Comparison of ENCODE assay signal across 9 mouse cellular contexts in the genomic region with DNA sequence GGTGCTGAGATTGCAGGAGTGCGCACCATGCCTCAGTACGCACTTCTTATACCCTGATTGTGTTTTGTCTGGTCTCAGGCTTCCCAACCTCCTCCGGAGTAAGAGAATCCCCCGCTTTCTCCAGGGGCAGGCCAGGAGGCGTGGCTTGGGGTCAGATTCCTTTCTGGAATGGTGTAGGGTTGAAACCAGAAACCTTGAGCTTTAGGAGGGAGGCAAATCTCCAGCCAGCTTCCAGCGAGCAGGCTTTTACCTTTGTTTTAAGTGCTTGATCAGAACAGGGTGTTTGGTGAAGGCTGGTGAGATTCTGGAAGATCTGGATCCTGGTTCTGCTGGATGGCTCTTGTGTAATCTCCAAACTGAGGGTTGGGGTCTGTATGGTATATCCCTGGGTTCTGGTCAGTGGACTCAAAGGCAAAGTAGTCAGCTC. TPM values are rescaled to one million over a fixed set of nuclear protein-coding genes. Genes with fewer than 3 reads are reported as not detected.
DNase-seq lines count a peak whose midpoint lies in the region; ATAC-seq and TF ChIP-seq lines count a peak whose summit lies in the region.
"Had no signal": no experiment of that assay in that cellular context is flagged by ENCODE, and none has a peak within 500 bp of the region (broad histone marks: within the 10 kb centered on the region; RNA-seq: fewer than 3 reads in every experiment).

No protein-coding gene starts in this region.

- H3K4me3 ChIP-seq in ES-Bruce4 (ENCODE audit: low read depth, low read length), result peak overlapping the region; percentile 45; the same call in 1 of the 2 replicates
- H3K4me3 ChIP-seq in lung, embryonic 16.5 days (ENCODE audit: low read length), result peak overlapping the region; percentile 22; the same call in 1 of the 2 replicates
- H3K4me3 ChIP-seq in stomach, embryonic 16.5 days (replicated peaks; ENCODE audit: low read length), result peak overlapping the region; percentile 28

- peak overlapping the region; percentile 10; the same call in 1 of the 2 replicates for H3K9ac ChIP-seq in ES-Bruce4 (ENCODE audit: low read depth, poor library complexity, severe bottlenecking)
- peak overlapping the region; percentile 42 for H3K9ac ChIP-seq in lung, embryonic 16.5 days (ENCODE audit: low read length)
- peak overlapping the region; percentile 57 for H3K9ac ChIP-seq in stomach, embryonic 16.5 days (ENCODE audit: low read length)

- peak; percentile 89 for ATAC-seq in lung, embryonic 16.5 days (ENCODE audit: low read depth)
- peak; percentile 77 for ATAC-seq in stomach, embryonic 16.5 days (ENCODE audit: insufficient read depth, low FRiP score)

- 8% methylated on average over 6 of the region's 6 CpGs for WGBS in lung, embryonic 16.5 days
- 10% methylated on average over 6 of the region's 6 CpGs for WGBS in stomach, embryonic 16.5 days

- H3K27me3 ChIP-seq in ES-Bruce4 (ENCODE audit: control insufficient read depth, insufficient read depth, low read length, poor library complexity, severe bottlenecking), result no peaks in the 10 kb centered on the region
- H3K27me3 ChIP-seq in lung, embryonic 16.5 days (ENCODE audit: control insufficient read depth, insufficient read depth, low read depth, low read length), result no peaks in the 10 kb centered on the region
- no peaks in the 10 kb centered on the region for H3K27me3 ChIP-seq in stomach, embryonic 16.5 days (ENCODE audit: control insufficient read depth, insufficient read depth, low read length)

- intact Hi-C loops in gastrocnemius, postnatal 14 days (cut with DNase I; ENCODE audit: low total_unique reads), result no loop called here

- H3K36me3 ChIP-seq in ES-Bruce4 (ENCODE audit: control insufficient read depth, insufficient read depth, low read length, poor library complexity, severe bottlenecking), result no peaks in the 10 kb centered on the region
- H3K36me3 ChIP-seq in lung, embryonic 16.5 days (ENCODE audit: control insufficient read depth, insufficient read depth, low read length), result no peaks in the 10 kb centered on the region
- H3K36me3 ChIP-seq in stomach, embryonic 16.5 days (ENCODE audit: control insufficient read depth, insufficient read depth, low read length), result no peaks in the 10 kb centered on the region

- peak overlapping the region; percentile 96 for H3K27ac ChIP-seq in ES-Bruce4 (ENCODE audit: insufficient read depth, low read length)
- H3K27ac ChIP-seq in lung, embryonic 16.5 days (ENCODE audit: low read length), result peak overlapping the region; percentile 85
- peak overlapping the region; percentile 83 for H3K27ac ChIP-seq in stomach, embryonic 16.5 days (ENCODE audit: low read length)

- peaks cover 3% of the 10 kb centered on the region for H3K4me1 ChIP-seq in ES-Bruce4 (ENCODE audit: control insufficient read depth, insufficient read depth, low read length)
- peaks cover 16% of the 10 kb centered on the region for H3K4me1 ChIP-seq in lung, embryonic 16.5 days (replicated peaks; ENCODE audit: control insufficient read depth, insufficient read depth, low read length)
- H3K4me1 ChIP-seq in stomach, embryonic 16.5 days (ENCODE audit: control insufficient read depth, insufficient read depth, low read length), result peaks cover 8% of the 10 kb centered on the region

- DNase-seq in R1 (ENCODE audit: low read depth, low spot score), result peak; percentile 95
- DNase-seq in gastrocnemius, postnatal 14 days, result peak; percentile 50
- DNase-seq in natural killer cell, adult 2 months (ENCODE audit: low spot score in 2 of 2), result no peak
- DNase-seq in thymus, postnatal 4 days, result no peak

- TF ChIP-seq EP300 in ES-Bruce4 (IDR thresholded peaks at IDR 0.05; ENCODE audit: insufficient read depth, low read depth, low read length), result no peak

- no peak for TF ChIP-seq POLR2A in ES-Bruce4 (IDR thresholded peaks at IDR 0.05; ENCODE audit: insufficient read depth, low read length)

- H3K4me2 ChIP-seq in lung, embryonic 16.5 days (ENCODE audit: low read depth, low read length), result peak overlapping the region; percentile 34
- peak overlapping the region; percentile 43 for H3K4me2 ChIP-seq in stomach, embryonic 16.5 days (ENCODE audit: low read depth, low read length)

- no peaks in the 10 kb centered on the region for H3K9me3 ChIP-seq in ES-Bruce4 (replicated peaks; ENCODE audit: control insufficient read depth, insufficient read depth, low read length, poor library complexity, severe bottlenecking)
- H3K9me3 ChIP-seq in lung, embryonic 16.5 days (ENCODE audit: control insufficient read depth, low read length), result no peaks in the 10 kb centered on the region
- no peaks in the 10 kb centered on the region for H3K9me3 ChIP-seq in stomach, embryonic 16.5 days (replicated peaks; ENCODE audit: control insufficient read depth, low read length)

- TF ChIP-seq CTCF in ES-Bruce4 (IDR thresholded peaks at IDR 0.05; ENCODE audit: low read depth, low read length), result no peak

RNA-seq across cellular contexts. Expression of gene Megf8, which starts 5.1 kb away (rescaled TPM):
- 22.2 and 25.7 TPM in 2 replicates for polyA plus RNA-seq in ES-Bruce4 (2011; ENCODE audit: insufficient read depth, insufficient read length, low read depth, missing spikeins)
- total RNA-seq in gastrocnemius, postnatal 14 days (2021), result 10 to 100 TPM; 18.5 to 19.7 TPM
- 11.8 and 12.1 TPM in 2 replicates for polyA plus RNA-seq in lung, embryonic 16.5 days (2015; fragmentation: Nextera tagmentation; extraction: Ambion mirVana)
- polyA plus RNA-seq in stomach, embryonic 16.5 days (2015; fragmentation: Nextera tagmentation; extraction: Ambion mirVana), result 9.5 and 10.7 TPM in 2 replicates

RNA-seq across cellular contexts. Expression of gene Tmem145, which starts 16.2 kb away (rescaled TPM):
- polyA plus RNA-seq in ES-Bruce4 (2011; ENCODE audit: insufficient read depth, insufficient read length, low read depth, missing spikeins), result 2.0 and 2.5 TPM in 2 replicates
- total RNA-seq in gastrocnemius, postnatal 14 days (2021), result not detected
- polyA plus RNA-seq in lung, embryonic 16.5 days (2015; fragmentation: Nextera tagmentation; extraction: Ambion mirVana), result 0.14 and 0.49 TPM in 2 replicates
- polyA plus RNA-seq in stomach, embryonic 16.5 days (2015; fragmentation: Nextera tagmentation; extraction: Ambion mirVana), result 0.57 and 0.66 TPM in 2 replicates
- total RNA-seq: neutrophil, adult 5-6 weeks had no signal

RNA-seq across cellular contexts. Expression of gene Prr19, which starts 20.9 kb away (rescaled TPM):
- polyA plus RNA-seq in ES-Bruce4 (2011; ENCODE audit: insufficient read depth, insufficient read length, low read depth, missing spikeins), result 1.3 and 1.6 TPM in 2 replicates
- not detected for total RNA-seq in gastrocnemius, postnatal 14 days (2021)
- 0.13 TPM in 1 of 2 replicates, not detected in the other for polyA plus RNA-seq in lung, embryonic 16.5 days (2015; fragmentation: Nextera tagmentation; extraction: Ambion mirVana)
- polyA plus RNA-seq in stomach, embryonic 16.5 days (2015; fragmentation: Nextera tagmentation; extraction: Ambion mirVana), result 0.49 and 0.57 TPM in 2 replicates
- total RNA-seq: neutrophil, adult 5-6 weeks had no signal

RNA-seq across cellular contexts. Expression of gene Pafah1b3, which starts 24.3 kb away (rescaled TPM):
- 47.8 and 55.6 TPM in 2 replicates for polyA plus RNA-seq in ES-Bruce4 (2011; ENCODE audit: insufficient read depth, insufficient read length, low read depth, missing spikeins)
- total RNA-seq in gastrocnemius, postnatal 14 days (2021), result 1 to 10 TPM; 3.0 to 4.5 TPM
- 170 and 173 TPM in 2 replicates for polyA plus RNA-seq in lung, embryonic 16.5 days (2015; fragmentation: Nextera tagmentation; extraction: Ambion mirVana)
- 186 and 209 TPM in 2 replicates for polyA plus RNA-seq in stomach, embryonic 16.5 days (2015; fragmentation: Nextera tagmentation; extraction: Ambion mirVana)

RNA-seq across cellular contexts. Expression of gene Cnfn, which starts 47.5 kb away (rescaled TPM):
- not detected in 2 replicates for polyA plus RNA-seq in ES-Bruce4 (2011; ENCODE audit: insufficient read depth, insufficient read length, low read depth, missing spikeins)
- total RNA-seq in gastrocnemius, postnatal 14 days (2021), result not detected
- polyA plus RNA-seq in lung, embryonic 16.5 days (2015; fragmentation: Nextera tagmentation; extraction: Ambion mirVana), result 0.33 and 2.9 TPM in 2 replicates
- 1,223 and 2,187 TPM in 2 replicates for polyA plus RNA-seq in stomach, embryonic 16.5 days (2015; fragmentation: Nextera tagmentation; extraction: Ambion mirVana)
- total RNA-seq: neutrophil, adult 5-6 weeks had no signal
- polyA plus RNA-seq: cortical plate, adult 2 months had no signal

Comparison
In these comparisons a context has a peak if more than half of its experiments do, and no peak if none do; other contexts are left out.
1. DNase-seq: peak in R1 (single experiment) and gastrocnemius, postnatal 14 days (single experiment); none in natural killer cell, adult 2 months (0 of 2) and thymus, postnatal 4 days (single experiment).
2. Peak in every context shown above with its lines, with median percentiles within 50 percentile points of each other: H3K27ac ChIP-seq, H3K4me3 ChIP-seq and H3K9ac ChIP-seq.